Mouse (Mus musculus) c-Kit-negative CD71-positive TER-119-positive erythroid progenitor cells, embryonic 14.5 days (primary cell): ENCODE data around the gene Sept9.

Experiments used
- DNase-seq: peaks from one replicate; pipeline ENCODE4 v3.0.0-alpha.2; 2013; ENCODE audit warnings: low read depth, low spot score

Gene Sept9

DNA sequence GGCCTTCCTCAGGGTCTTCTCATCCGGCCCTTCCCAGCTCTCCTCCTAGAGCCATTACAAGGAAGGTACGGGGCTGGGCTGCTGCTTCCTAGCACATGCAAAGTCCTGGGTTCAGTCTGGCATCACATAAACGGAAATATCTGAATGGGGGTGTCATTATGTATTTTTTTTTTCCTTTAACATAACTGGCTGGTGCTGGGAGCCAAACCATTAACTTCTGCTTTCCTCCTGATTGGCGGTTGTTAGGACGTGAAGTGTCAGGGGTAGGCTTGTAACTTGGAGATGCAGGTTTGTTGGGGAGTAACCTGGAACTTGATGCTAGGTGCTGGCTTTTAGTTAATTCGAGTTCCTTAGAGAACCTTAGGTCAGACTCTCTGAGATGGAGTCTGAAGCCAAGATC, 203.6 kb downstream of the Sept9 start:
- DNase-seq, result no peak

DNA sequence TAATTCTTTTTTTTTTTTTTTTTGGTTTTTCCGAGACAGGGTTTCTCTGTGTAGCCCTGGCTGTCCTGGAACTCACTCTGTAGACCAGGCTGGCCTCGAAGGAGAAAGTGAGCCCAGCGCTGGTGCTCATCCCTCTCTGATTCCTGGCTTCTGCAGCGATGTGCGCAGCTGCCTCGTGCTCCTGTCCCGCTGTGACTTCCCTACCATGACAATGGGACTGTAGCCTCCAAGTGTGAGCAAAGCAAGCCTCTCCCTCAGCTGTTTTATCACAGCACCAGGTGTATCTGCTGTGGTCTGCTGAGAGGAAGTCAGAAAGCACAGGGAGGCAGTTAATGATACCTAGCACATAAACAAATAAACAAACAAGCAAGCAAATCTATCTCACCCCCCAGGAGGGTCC, 204.3 kb downstream of the Sept9 start:
- DNase-seq, result no peak

DNA sequence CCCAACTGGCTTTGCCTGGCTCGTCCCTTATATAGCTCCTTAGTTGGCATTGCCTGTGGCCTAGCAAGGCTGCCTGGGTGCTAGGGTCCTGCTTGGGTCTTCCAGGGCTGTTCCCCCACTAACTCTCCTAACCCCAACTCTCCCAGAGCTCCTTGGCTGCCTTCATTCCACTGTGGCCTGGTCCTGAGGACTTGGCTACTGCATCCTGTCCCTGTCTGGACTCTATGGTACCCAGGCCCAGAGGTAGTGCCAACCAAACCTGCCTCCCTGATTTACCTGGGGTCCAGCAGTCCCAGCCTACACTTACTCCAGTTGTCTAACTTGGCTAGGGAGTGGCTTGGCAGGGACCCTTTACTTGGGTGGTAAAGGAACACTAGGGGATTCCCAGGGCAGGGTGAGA, 207.2 kb downstream of the Sept9 start:
- no peak for DNase-seq

DNA sequence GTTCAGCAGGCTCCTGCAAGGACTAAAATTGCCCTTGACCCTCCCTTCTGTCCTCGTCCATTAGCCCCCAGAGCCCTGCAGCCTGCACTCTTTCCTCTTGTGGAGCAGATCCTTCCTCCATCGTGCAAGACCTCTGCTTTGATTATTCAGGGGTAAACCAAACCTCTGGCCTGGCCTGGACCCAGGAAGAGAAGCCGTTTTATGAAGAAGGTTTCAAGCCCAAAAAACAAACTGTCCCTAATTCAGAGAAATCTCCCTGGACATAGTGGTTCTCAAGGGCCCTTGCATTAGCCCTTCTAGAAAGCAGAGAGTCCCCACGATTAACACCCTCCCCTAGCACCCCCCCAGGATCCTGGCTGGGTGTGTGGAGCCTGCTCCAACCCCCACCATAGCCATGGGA, 207.7 kb downstream of the Sept9 start:
- DNase-seq, result no peak

DNA sequence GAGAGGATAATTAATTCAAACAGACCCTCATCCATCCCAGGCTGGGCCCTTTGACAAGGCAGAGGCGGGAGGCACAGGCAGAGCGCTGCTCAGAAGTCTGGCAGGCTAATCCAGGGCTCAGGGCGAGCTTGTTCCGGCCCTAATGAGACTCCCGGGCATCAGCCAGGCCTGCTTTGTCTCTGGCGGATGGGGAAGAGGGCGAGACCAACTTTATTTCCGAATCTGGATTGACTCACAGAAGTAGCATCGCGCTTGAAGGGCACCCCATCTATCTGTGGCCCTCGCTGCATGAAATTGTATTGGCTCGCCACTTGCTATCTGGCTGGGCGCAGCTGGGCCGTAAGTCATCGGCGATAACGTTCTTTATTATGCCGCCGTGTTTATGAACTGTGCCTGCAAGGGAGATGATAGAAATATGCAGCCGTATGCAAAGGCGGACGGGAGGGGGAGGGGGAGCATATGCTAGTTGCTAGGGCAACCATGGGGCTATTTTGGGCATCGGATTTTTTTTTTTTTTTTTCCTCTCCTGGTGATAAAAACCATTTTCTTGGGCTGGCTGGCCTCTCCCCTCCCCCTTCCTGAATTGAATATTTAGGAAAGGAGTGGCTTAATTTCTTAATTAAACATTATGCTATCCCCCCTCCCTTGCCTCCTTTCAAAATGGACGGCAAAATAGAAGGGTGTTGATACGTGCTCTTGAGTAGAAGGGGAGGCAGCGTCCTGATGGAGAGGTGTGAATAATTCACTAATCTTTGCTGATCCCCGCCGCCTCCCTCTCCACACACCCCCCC, 208.4 kb downstream of the Sept9 start:
- DNase-seq, result no peak

DNA sequence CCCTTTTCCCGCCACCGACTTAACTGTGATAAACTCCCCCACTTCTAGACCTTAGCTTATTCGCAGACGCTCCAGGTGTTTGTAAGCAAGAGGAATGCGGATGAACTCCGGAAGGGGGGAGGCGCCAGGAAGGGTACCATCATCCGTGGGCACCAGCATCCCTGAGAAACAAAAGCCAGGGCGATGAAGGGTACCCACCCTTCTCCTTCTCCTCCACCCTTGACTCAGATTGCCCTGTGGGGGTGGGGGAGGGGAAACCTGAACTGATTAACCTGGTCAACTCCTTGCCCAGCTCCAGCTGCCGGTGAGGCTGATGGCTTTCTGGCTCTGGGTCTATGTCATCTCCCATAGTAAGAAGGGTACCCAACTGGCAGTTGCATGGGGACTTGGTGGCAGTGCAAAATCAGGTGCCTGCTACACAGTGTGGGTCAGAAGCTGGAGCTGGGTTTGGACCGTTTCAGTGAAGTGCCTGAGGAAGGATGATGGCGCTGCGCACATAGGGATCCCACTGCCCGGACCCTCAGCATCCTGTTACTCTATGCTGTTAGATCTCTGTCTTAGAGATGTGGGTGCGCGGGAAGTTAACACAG, 209.1 kb downstream of the Sept9 start:
- DNase-seq, result no peak

DNA sequence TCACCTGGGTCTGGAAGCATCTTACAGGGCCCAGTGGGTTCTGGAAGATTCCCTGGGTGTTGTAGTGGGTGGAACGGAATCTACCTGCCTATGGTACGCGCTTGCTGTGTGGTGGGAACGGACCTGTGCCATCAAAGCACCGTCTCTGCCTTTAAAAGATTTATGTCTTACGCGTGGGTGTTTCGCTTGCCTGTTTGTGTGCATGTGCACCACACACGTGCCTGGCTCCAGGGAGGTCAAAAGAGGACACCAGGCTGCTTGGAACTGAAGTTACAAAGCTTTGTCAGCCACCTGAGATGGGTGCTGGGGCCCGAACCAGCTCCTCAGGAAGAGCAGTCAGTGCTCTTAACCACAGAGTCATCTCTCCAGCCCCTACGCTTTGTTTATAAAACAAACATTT, 209.9 kb downstream of the Sept9 start:
- DNase-seq, result no peak

DNA sequence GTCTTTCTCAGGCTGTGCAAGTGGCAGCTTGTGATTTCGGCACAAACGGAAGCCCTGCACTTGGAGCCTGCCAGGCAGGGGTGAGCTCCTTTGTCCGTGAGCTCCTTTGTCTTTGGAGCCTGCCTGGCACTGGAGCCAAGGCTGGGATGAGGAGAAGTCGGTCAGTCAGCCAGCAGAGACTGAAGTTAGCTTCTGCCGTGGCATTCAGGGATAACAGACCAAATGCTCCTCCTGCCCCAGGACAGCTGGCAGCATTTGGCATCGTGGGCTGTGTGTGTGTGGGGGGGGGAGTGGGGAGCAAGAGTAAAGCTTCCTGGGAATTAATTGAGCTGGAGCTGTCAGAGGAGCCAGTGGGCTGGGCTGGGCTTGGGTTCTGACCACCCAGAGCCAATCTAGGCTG, 210.6 kb downstream of the Sept9 start:
- no peak for DNase-seq

DNA sequence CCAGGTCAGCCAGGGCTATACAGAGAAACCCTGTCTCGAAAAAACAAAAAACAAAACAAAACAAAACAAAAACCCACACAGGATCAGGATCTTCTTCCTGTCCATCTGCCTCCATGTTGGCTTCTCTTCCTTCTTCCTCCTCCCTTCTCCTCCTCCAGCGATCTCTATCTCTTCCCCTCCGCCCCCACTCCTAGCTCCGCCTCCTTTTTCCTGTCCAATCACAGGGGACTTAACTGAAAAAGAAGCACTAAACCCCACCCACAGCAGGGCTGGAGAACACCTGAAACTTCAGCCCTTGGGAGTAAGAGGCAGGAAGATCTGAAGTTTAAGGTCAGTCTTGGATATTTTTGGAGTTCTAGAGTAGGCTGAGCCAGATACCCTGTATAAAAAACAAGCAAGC, 212.2 kb downstream of the Sept9 start:
- no peak for DNase-seq
